Mouse (Mus musculus) thymus, adult 2 months (tissue): ENCODE results near the gene Rgs4.

ENCODE experiments used
- CTCF ChIP-seq: fragments of 200-500 bp; IDR thresholded peaks from 2 replicates; pipeline ENCODE4 v1.5.1; 2012; ENCODE audit warnings: mild to moderate bottlenecking, control low read depth, low read length, moderate library complexity, borderline replicate concordance; ENCODE audit not compliant: control insufficient read depth, poor library complexity, insufficient read depth; ENCODE audit errors: extremely low read depth
- POLR2A ChIP-seq: fragments of 200-500 bp; IDR thresholded peaks from 2 replicates; pipeline ENCODE4 v1.6.1; 2012; ENCODE audit warnings: mild to moderate bottlenecking, low read length, control low read depth, moderate library complexity; ENCODE audit not compliant: control insufficient read depth, poor library complexity, insufficient read depth; ENCODE audit errors: extremely low read depth

GRCm38 (mm10) chr1:169726319-169726718 is 21.1 kb downstream of the Rgs4 start:
- TF ChIP-seq POLR2A (no peak), CTCF (no peak)
